Comparison of ENCODE assay signal across 17 mouse cellular contexts in genomic region chr2:32453641-32454303, GRCm38 (mm10). TPM values are rescaled to one million over a fixed set of nuclear protein-coding genes. Genes with fewer than 3 reads are reported as not detected.
A peak's percentile ranks its signal among the peaks of the same experiment; 100 is the strongest.
DNase-seq lines count a peak whose midpoint lies in the region; ATAC-seq and TF ChIP-seq lines count a peak whose summit lies in the region.
"Had no signal": no experiment of that assay in that cellular context is flagged by ENCODE, and none has a peak within 500 bp of the region (broad histone marks: within the 10 kb centered on the region; RNA-seq: fewer than 3 reads in every experiment).

No protein-coding gene starts in this region.

- H3K4me2 ChIP-seq in forebrain, embryonic 12.5 days, result peak overlapping the region; percentile 13; the same call in 1 of the 2 replicates
- H3K4me2 ChIP-seq in forebrain, embryonic 13.5 days, result no peak overlapping the region
- H3K4me2 ChIP-seq in liver, embryonic 11.5 days, result peak overlapping the region; percentile 97
- peak overlapping the region; percentile 97; the same call in 1 of the 2 replicates for H3K4me2 ChIP-seq in liver, embryonic 15.5 days

- no peaks in the 10 kb centered on the region for H3K9me3 ChIP-seq in forebrain, embryonic 12.5 days
- H3K9me3 ChIP-seq in forebrain, embryonic 13.5 days (replicated peaks), result no peaks in the 10 kb centered on the region
- H3K9me3 ChIP-seq in liver, embryonic 11.5 days (ENCODE audit: control insufficient read depth, low read length), result no peaks in the 10 kb centered on the region
- no peaks in the 10 kb centered on the region for H3K9me3 ChIP-seq in ES-Bruce4 (replicated peaks; ENCODE audit: control insufficient read depth, insufficient read depth, low read length, poor library complexity, severe bottlenecking)
- no peaks in the 10 kb centered on the region for H3K9me3 ChIP-seq in liver, embryonic 15.5 days (replicated peaks)
- H3K9me3 ChIP-seq: embryonic facial prominence, embryonic 12.5 days; forebrain, embryonic 10.5 days; hindbrain, embryonic 15.5 days; kidney, embryonic 15.5 days had no signal

- no peak for TF ChIP-seq POLR2A in ES-Bruce4 (IDR thresholded peaks at IDR 0.05; ENCODE audit: insufficient read depth, low read length)

- peaks cover 34% of the 10 kb centered on the region for H3K4me1 ChIP-seq in forebrain, embryonic 12.5 days
- H3K4me1 ChIP-seq in forebrain, embryonic 13.5 days, result peaks cover 43% of the 10 kb centered on the region
- H3K4me1 ChIP-seq in liver, embryonic 11.5 days (replicated peaks; ENCODE audit: control insufficient read depth, insufficient read depth, low read length), result peaks cover 27% of the 10 kb centered on the region
- H3K4me1 ChIP-seq in ES-Bruce4 (ENCODE audit: control insufficient read depth, insufficient read depth, low read length), result no peaks in the 10 kb centered on the region
- peaks cover 48% of the 10 kb centered on the region for H3K4me1 ChIP-seq in liver, embryonic 15.5 days (replicated peaks)

- no peak overlapping the region for H3K4me3 ChIP-seq in forebrain, embryonic 12.5 days (replicated peaks)
- H3K4me3 ChIP-seq in forebrain, embryonic 13.5 days, result no peak overlapping the region
- H3K4me3 ChIP-seq in liver, embryonic 11.5 days (ENCODE audit: low read depth, low read length), result no peak overlapping the region
- H3K4me3 ChIP-seq in ES-Bruce4 (ENCODE audit: low read depth, low read length), result no peak overlapping the region
- H3K4me3 ChIP-seq in liver, embryonic 15.5 days (replicated peaks), result no peak overlapping the region
- H3K4me3 ChIP-seq: embryonic facial prominence, embryonic 12.5 days; heart, adult 2 months; hindbrain, embryonic 15.5 days; kidney, embryonic 15.5 days had no signal

- H3K27me3 ChIP-seq in forebrain, embryonic 12.5 days, result no peaks in the 10 kb centered on the region
- H3K27me3 ChIP-seq in forebrain, embryonic 13.5 days, result no peaks in the 10 kb centered on the region
- H3K27me3 ChIP-seq in liver, embryonic 11.5 days (replicated peaks; ENCODE audit: control insufficient read depth, insufficient read depth, low read length), result no peaks in the 10 kb centered on the region
- 0 out of 2 replicates have a peak, but pooled peaks cover 2% of the 10 kb centered on the region for H3K27me3 ChIP-seq in ES-Bruce4 (ENCODE audit: control insufficient read depth, insufficient read depth, low read length, poor library complexity, severe bottlenecking)
- H3K27me3 ChIP-seq in liver, embryonic 15.5 days, result no peaks in the 10 kb centered on the region
- H3K27me3 ChIP-seq: embryonic facial prominence, embryonic 12.5 days; hindbrain, embryonic 15.5 days; kidney, embryonic 15.5 days had no signal

- no peak overlapping the region for H3K9ac ChIP-seq in forebrain, embryonic 12.5 days
- H3K9ac ChIP-seq in forebrain, embryonic 13.5 days, result no peak overlapping the region
- H3K9ac ChIP-seq in liver, embryonic 11.5 days (ENCODE audit: low read depth, low read length), result peak overlapping the region; percentile 6; the same call in 1 of the 2 replicates
- H3K9ac ChIP-seq in ES-Bruce4 (ENCODE audit: low read depth, poor library complexity, severe bottlenecking), result no peak overlapping the region
- H3K9ac ChIP-seq in liver, embryonic 15.5 days, result no peak overlapping the region
- H3K9ac ChIP-seq: embryonic facial prominence, embryonic 12.5 days; hindbrain, embryonic 15.5 days; kidney, embryonic 15.5 days had no signal

- H3K36me3 ChIP-seq in forebrain, embryonic 12.5 days (replicated peaks), result peaks cover 14% of the 10 kb centered on the region; the same call in 1 of the 2 replicates
- H3K36me3 ChIP-seq in forebrain, embryonic 13.5 days (ENCODE audit: poor library complexity, severe bottlenecking), result peaks cover 21% of the 10 kb centered on the region
- H3K36me3 ChIP-seq in liver, embryonic 11.5 days (ENCODE audit: control insufficient read depth, insufficient read depth, low read length), result no peaks in the 10 kb centered on the region
- no peaks in the 10 kb centered on the region for H3K36me3 ChIP-seq in ES-Bruce4 (ENCODE audit: control insufficient read depth, insufficient read depth, low read length, poor library complexity, severe bottlenecking)
- peaks cover 13% of the 10 kb centered on the region; the same call in 1 of the 2 replicates for H3K36me3 ChIP-seq in liver, embryonic 15.5 days (replicated peaks)

- no peak overlapping the region for H3K27ac ChIP-seq in forebrain, embryonic 12.5 days
- no peak overlapping the region for H3K27ac ChIP-seq in forebrain, embryonic 13.5 days
- H3K27ac ChIP-seq in liver, embryonic 11.5 days (ENCODE audit: low read depth, low read length), result no peak overlapping the region
- H3K27ac ChIP-seq in ES-Bruce4 (ENCODE audit: insufficient read depth, low read length), result peak overlapping the region; percentile 81
- H3K27ac ChIP-seq in liver, embryonic 15.5 days (replicated peaks), result no peak overlapping the region
- H3K27ac ChIP-seq: embryonic facial prominence, embryonic 12.5 days; heart, adult 2 months; hindbrain, embryonic 15.5 days; kidney, embryonic 15.5 days; layer of hippocampus, adult 2 months had no signal

- 85% methylated on average over 5 of the region's 5 CpGs for WGBS in forebrain, embryonic 12.5 days
- WGBS in forebrain, embryonic 13.5 days, result 82% methylated on average over 5 of the region's 5 CpGs
- 75% methylated on average over 5 of the region's 5 CpGs for whole genome bisulfite sequencing in liver, embryonic 11.5 days
- 62% methylated on average over 5 of the region's 5 CpGs for WGBS in liver, embryonic 15.5 days (ENCODE audit: insufficient replicate concordance)

- no peak for TF ChIP-seq EP300 in ES-Bruce4 (IDR thresholded peaks at IDR 0.05; ENCODE audit: insufficient read depth, low read depth, low read length)

- no peak for TF ChIP-seq CTCF in ES-Bruce4 (IDR thresholded peaks at IDR 0.05; ENCODE audit: low read depth, low read length)

- DNase-seq in liver, embryonic 11.5 days (ENCODE audit: low spot score), result no peak
- no peak for DNase-seq in liver
- no peak for DNase-seq in frontal cortex, adult 2 months (ENCODE audit: extremely low spot score in 1 of 2, low spot score in 1 of 2)
- no peak for DNase-seq in spleen, adult 18-20 months
- DNase-seq: adrenal gland, postnatal 36 days; cerebellum, postnatal 36 days; heart, adult 2 months had no signal

- no peak for ATAC-seq in forebrain, embryonic 12.5 days (ENCODE audit: low FRiP score)
- ATAC-seq in forebrain, embryonic 13.5 days, result no peak
- no peak for ATAC-seq in liver, embryonic 11.5 days (replicated peaks; ENCODE audit: low FRiP score)
- ATAC-seq in liver, embryonic 15.5 days (ENCODE audit: insufficient read depth), result no peak
- ATAC-seq: activated CD4-positive, CD25-positive, alpha-beta regulatory T cell, adult 4 months had no signal

RNA-seq across cellular contexts. Expression of gene Slc25a25, which starts 2.5 kb away (rescaled TPM):
- polyA plus RNA-seq in forebrain, embryonic 12.5 days (2016; fragmentation: Nextera tagmentation; extraction: Ambion mirVana), result 38.8 and 39.9 TPM in 2 replicates
- polyA plus RNA-seq in forebrain, embryonic 13.5 days (2015; fragmentation: Nextera tagmentation; extraction: Ambion mirVana), result 37.4 and 42.4 TPM in 2 replicates
- 10.4 and 12.7 TPM in 2 replicates for polyA plus RNA-seq in liver, embryonic 11.5 days (2014; fragmentation: Nextera tagmentation; extraction: Ambion mirVana)
- 12.8 and 16.5 TPM in 2 replicates for polyA plus RNA-seq in ES-Bruce4 (2011; ENCODE audit: insufficient read depth, insufficient read length, low read depth, missing spikeins)
- polyA plus RNA-seq in liver, embryonic 15.5 days (2015; fragmentation: Nextera tagmentation; extraction: Ambion mirVana), result 9.6 and 10.4 TPM in 2 replicates
- polyA plus RNA-seq in frontal cortex, adult 2 months (2012; rRNA removed), result 44.3 and 49.9 TPM in 2 replicates

RNA-seq across cellular contexts. Expression of gene Naif1, which starts 3.5 kb away (rescaled TPM):
- 6.1 and 6.2 TPM in 2 replicates for polyA plus RNA-seq in forebrain, embryonic 12.5 days (2016; fragmentation: Nextera tagmentation; extraction: Ambion mirVana)
- polyA plus RNA-seq in forebrain, embryonic 13.5 days (2015; fragmentation: Nextera tagmentation; extraction: Ambion mirVana), result 5.4 and 5.6 TPM in 2 replicates
- 4.5 and 5.4 TPM in 2 replicates for polyA plus RNA-seq in liver, embryonic 11.5 days (2014; fragmentation: Nextera tagmentation; extraction: Ambion mirVana)
- polyA plus RNA-seq in ES-Bruce4 (2011; ENCODE audit: insufficient read depth, insufficient read length, low read depth, missing spikeins), result 3.0 and 3.6 TPM in 2 replicates
- 2.4 TPM in 2 replicates for polyA plus RNA-seq in liver, embryonic 15.5 days (2015; fragmentation: Nextera tagmentation; extraction: Ambion mirVana)
- polyA plus RNA-seq in frontal cortex, adult 2 months (2012; rRNA removed), result 3.1 and 3.2 TPM in 2 replicates

RNA-seq across cellular contexts. Expression of gene Ptges2, which starts 58.1 kb away (rescaled TPM):
- 29.6 and 29.9 TPM in 2 replicates for polyA plus RNA-seq in forebrain, embryonic 12.5 days (2016; fragmentation: Nextera tagmentation; extraction: Ambion mirVana)
- polyA plus RNA-seq in forebrain, embryonic 13.5 days (2015; fragmentation: Nextera tagmentation; extraction: Ambion mirVana), result 28.5 and 30.1 TPM in 2 replicates
- polyA plus RNA-seq in liver, embryonic 11.5 days (2014; fragmentation: Nextera tagmentation; extraction: Ambion mirVana), result 23.0 and 23.6 TPM in 2 replicates
- 18.1 and 22.2 TPM in 2 replicates for polyA plus RNA-seq in ES-Bruce4 (2011; ENCODE audit: insufficient read depth, insufficient read length, low read depth, missing spikeins)
- polyA plus RNA-seq in liver, embryonic 15.5 days (2015; fragmentation: Nextera tagmentation; extraction: Ambion mirVana), result 12.0 and 12.2 TPM in 2 replicates
- polyA plus RNA-seq in frontal cortex, adult 2 months (2012; rRNA removed), result 53.2 and 59.4 TPM in 2 replicates
